Mouse (Mus musculus): Measurements from ENCODE around the gene Gls.

DNA sequence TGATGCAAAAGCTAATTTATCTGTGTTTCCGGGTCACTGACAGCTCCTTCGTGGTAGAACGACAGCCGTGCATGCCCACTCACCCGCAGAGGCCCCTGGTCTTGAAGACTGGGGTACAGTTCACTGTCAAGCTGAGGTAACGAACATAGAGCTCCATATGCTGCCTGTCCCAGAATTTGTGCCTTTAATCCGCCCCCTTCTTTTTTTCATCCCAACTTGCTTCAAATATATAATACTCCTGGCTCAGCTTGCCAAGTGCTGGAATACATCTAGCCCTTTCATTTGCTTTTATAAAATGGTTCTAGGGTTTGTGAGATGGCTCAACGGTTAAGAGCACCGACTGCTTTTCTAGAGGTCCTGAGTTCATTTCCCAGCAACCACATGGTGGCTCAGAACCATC lies 92.5 kb downstream of the Gls start:
- no peak for TF ChIP-seq CTCF (IDR thresholded peaks at IDR 0.05; ENCODE audit: low read depth)
- no peak for TF ChIP-seq EP300 (IDR thresholded peaks at IDR 0.05; ENCODE audit: low read depth)

Measured in heart, postnatal 0 days (tissue).